Mouse (Mus musculus): ENCODE results near the gene Itga11. TPM values are rescaled to one million over a fixed set of nuclear protein-coding genes. Genes with fewer than 3 reads are reported as not detected.
A peak's percentile ranks its signal among the peaks of the same experiment; 100 is the strongest.

Gene Itga11
- polyA plus RNA-seq, 1 experiment from 2014 or later = 2.5 TPM

DNA sequence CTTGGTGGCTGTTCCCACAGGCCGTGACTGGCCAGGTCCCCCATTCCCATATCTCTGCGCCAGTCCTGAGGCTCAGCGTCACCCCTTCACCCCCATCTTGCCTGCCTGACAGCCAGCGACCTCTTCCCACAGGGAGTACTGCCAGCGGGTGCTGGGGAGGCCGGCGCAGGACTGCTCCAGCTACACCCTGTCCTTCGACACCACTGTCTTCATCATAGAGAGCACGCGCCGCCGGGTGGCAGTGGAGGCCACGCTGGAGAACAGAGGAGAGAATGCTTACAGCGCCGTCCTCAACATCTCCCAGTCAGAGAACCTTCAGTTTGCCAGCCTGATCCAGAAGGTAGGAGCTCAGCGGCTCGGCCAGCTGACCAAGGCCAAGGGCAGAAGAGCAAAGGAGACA, 89.8 kb downstream of the Itga11 start:
- no peaks in the 10 kb centered on the region for H3K4me1 ChIP-seq (ENCODE audit: control insufficient read depth, insufficient read depth, low read length)
- H3K27me3 ChIP-seq (ENCODE audit: control insufficient read depth, insufficient read depth, low read length) = no peaks in the 10 kb centered on the region
- no peaks in the 10 kb centered on the region for H3K9me3 ChIP-seq (replicated peaks; ENCODE audit: control insufficient read depth, low read length)
- 74% methylated on average over 17 of the region's 17 CpGs for WGBS
- H3K4me3 ChIP-seq (ENCODE audit: low read depth, low read length) = no peak overlapping the region
- H3K9ac ChIP-seq (replicated peaks; ENCODE audit: low read length) = no peak overlapping the region
- no peak overlapping the region for H3K27ac ChIP-seq (replicated peaks; ENCODE audit: low read depth, low read length)
- DNase-seq (ENCODE audit: low spot score) (no peak), ATAC-seq (replicated peaks; ENCODE audit: insufficient number of reproducible peaks, low FRiP score, low TSS enrichment, low read depth) (no peak)
- H3K36me3 ChIP-seq (replicated peaks; ENCODE audit: control insufficient read depth, insufficient read depth, low read depth, low read length) = no peaks in the 10 kb centered on the region
- no peak overlapping the region for H3K4me2 ChIP-seq (ENCODE audit: low read depth, low read length)

DNA sequence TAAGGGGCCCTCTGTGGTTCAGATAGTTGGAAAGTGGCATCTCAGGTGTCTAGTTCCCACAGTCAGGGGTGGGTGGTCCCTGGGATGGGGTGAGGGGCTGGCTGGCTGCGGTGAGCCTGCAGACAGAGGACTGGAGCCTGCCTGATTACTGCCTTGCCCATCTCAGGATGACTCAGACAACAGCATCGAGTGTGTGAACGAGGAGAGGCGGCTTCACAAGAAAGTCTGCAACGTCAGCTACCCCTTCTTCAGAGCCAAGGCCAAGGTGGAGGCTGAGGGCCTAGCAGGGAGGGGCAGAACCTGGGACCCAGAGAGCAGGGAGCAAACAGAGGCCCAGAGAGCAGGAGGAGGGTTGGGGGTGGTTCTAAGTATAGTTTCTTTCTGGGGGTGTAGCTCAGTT, 90.7 kb downstream of the Itga11 start:
- Histone ChIP-seq H3K4me3 (ENCODE audit: low read depth, low read length) (no peak overlapping the region), H3K27ac (replicated peaks; ENCODE audit: low read depth, low read length) (no peak overlapping the region), H3K9me3 (replicated peaks; ENCODE audit: control insufficient read depth, low read length) (no peaks in the 10 kb centered on the region), H3K4me2 (ENCODE audit: low read depth, low read length) (no peak overlapping the region), H3K9ac (replicated peaks; ENCODE audit: low read length) (no peak overlapping the region), H3K27me3 (ENCODE audit: control insufficient read depth, insufficient read depth, low read length) (no peaks in the 10 kb centered on the region), H3K4me1 (ENCODE audit: control insufficient read depth, insufficient read depth, low read length) (no peaks in the 10 kb centered on the region), H3K36me3 (replicated peaks; ENCODE audit: control insufficient read depth, insufficient read depth, low read depth, low read length) (no peaks in the 10 kb centered on the region)
- 76% methylated on average over 5 of the region's 5 CpGs for WGBS
- ATAC-seq (replicated peaks; ENCODE audit: insufficient number of reproducible peaks, low FRiP score, low TSS enrichment, low read depth) (no peak), DNase-seq (ENCODE audit: low spot score) (no peak)

DNA sequence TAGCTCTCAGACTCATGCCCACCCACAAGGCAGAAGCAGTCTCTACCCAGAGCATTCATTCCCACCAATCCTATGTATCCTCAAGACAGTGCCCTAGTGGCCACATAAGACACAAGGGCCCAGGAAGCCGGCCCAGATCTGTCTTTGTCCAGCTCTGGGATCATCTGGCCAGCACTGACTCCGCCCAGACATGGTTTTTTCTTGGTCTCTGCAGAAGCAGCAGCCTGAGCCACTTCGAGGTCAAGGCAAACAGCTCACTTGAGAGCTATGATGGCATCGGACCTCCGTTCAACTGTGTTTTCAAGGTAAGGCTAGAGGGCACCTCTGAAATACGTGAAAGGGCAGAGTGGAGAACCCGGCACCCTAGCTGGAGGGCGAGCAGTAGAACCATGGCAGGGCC, 95.1 kb downstream of the Itga11 start:
- Histone ChIP-seq H3K4me1 (ENCODE audit: control insufficient read depth, insufficient read depth, low read length) (no peaks in the 10 kb centered on the region), H3K27ac (replicated peaks; ENCODE audit: low read depth, low read length) (no peak overlapping the region), H3K9me3 (replicated peaks; ENCODE audit: control insufficient read depth, low read length) (no peaks in the 10 kb centered on the region), H3K4me3 (ENCODE audit: low read depth, low read length) (no peak overlapping the region), H3K36me3 (replicated peaks; ENCODE audit: control insufficient read depth, insufficient read depth, low read depth, low read length) (no peaks in the 10 kb centered on the region), H3K4me2 (ENCODE audit: low read depth, low read length) (no peak overlapping the region), H3K9ac (replicated peaks; ENCODE audit: low read length) (no peak overlapping the region), H3K27me3 (ENCODE audit: control insufficient read depth, insufficient read depth, low read length) (no peaks in the 10 kb centered on the region)
- no peak for ATAC-seq (replicated peaks; ENCODE audit: insufficient number of reproducible peaks, low FRiP score, low TSS enrichment, low read depth)
- 79% methylated on average over 8 of the region's 8 CpGs for WGBS
- no peak for DNase-seq (ENCODE audit: low spot score)

DNA sequence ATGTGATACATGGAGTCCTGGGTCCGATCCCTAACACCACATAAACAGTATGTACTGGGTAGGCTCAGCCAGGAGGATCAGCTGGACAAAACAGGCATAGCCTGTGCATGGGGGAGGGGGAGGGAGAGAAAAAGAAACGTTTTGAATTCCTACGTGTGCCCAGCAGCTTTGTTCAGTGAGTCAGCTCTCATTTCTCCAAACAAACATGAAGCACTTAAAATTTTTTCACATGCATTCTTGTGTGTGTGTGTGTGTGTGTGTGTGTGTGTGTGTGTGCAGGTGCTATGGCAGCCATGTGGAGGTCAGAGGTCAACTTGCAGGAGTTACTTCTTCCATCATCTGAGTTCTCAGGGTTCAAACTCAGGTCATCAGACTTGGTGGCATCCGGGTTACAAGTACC, 97.8 kb downstream of the Itga11 start:
- ATAC-seq (replicated peaks; ENCODE audit: insufficient number of reproducible peaks, low FRiP score, low TSS enrichment, low read depth) (no peak), DNase-seq (ENCODE audit: low spot score) (peak; percentile 21)
- no peak overlapping the region for H3K9ac ChIP-seq (replicated peaks; ENCODE audit: low read length)
- no peak overlapping the region for H3K27ac ChIP-seq (replicated peaks; ENCODE audit: low read depth, low read length)
- no peaks in the 10 kb centered on the region for H3K27me3 ChIP-seq (ENCODE audit: control insufficient read depth, insufficient read depth, low read length)
- H3K9me3 ChIP-seq (replicated peaks; ENCODE audit: control insufficient read depth, low read length) = no peaks in the 10 kb centered on the region
- WGBS = 36% methylated on average over 4 of the region's 4 CpGs
- H3K4me3 ChIP-seq (ENCODE audit: low read depth, low read length) = no peak overlapping the region
- no peak overlapping the region for H3K4me2 ChIP-seq (ENCODE audit: low read depth, low read length)
- H3K4me1 ChIP-seq (ENCODE audit: control insufficient read depth, insufficient read depth, low read length) = no peaks in the 10 kb centered on the region
- no peaks in the 10 kb centered on the region for H3K36me3 ChIP-seq (replicated peaks; ENCODE audit: control insufficient read depth, insufficient read depth, low read depth, low read length)

DNA sequence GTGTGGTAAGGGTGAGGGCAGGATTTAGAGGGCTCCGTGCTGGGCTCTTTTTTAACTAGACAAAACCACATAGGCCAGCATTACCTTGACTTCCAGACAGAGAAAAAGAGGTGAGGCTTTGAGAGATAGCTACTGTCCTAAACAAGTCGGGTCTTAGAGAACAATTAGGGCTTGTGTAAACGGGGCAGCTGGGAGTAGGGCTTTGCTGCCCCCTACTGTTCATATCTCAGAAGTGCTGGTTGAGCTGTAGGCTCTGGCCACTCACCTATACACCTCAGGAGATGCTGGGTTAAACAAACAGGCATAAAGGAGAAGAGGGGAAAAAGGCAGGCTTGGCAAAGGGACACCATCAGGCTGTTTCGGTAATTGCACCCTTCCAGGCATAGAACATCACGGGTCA, 99.8 kb downstream of the Itga11 start:
- 7% methylated on average over 5 of the region's 5 CpGs for WGBS
- no peak overlapping the region for H3K9ac ChIP-seq (replicated peaks; ENCODE audit: low read length)
- H3K4me1 ChIP-seq (ENCODE audit: control insufficient read depth, insufficient read depth, low read length) = no peaks in the 10 kb centered on the region
- no peak overlapping the region for H3K4me3 ChIP-seq (ENCODE audit: low read depth, low read length)
- no peaks in the 10 kb centered on the region for H3K27me3 ChIP-seq (ENCODE audit: control insufficient read depth, insufficient read depth, low read length)
- no peak overlapping the region for H3K27ac ChIP-seq (replicated peaks; ENCODE audit: low read depth, low read length)
- H3K9me3 ChIP-seq (replicated peaks; ENCODE audit: control insufficient read depth, low read length) = no peaks in the 10 kb centered on the region
- H3K36me3 ChIP-seq (replicated peaks; ENCODE audit: control insufficient read depth, insufficient read depth, low read depth, low read length) = no peaks in the 10 kb centered on the region
- H3K4me2 ChIP-seq (ENCODE audit: low read depth, low read length) = no peak overlapping the region
- DNase-seq (ENCODE audit: low spot score) (peak; percentile 81), ATAC-seq (replicated peaks; ENCODE audit: insufficient number of reproducible peaks, low FRiP score, low TSS enrichment, low read depth) (peak; percentile 43; the same call in 1 of the 2 replicates)

DNA sequence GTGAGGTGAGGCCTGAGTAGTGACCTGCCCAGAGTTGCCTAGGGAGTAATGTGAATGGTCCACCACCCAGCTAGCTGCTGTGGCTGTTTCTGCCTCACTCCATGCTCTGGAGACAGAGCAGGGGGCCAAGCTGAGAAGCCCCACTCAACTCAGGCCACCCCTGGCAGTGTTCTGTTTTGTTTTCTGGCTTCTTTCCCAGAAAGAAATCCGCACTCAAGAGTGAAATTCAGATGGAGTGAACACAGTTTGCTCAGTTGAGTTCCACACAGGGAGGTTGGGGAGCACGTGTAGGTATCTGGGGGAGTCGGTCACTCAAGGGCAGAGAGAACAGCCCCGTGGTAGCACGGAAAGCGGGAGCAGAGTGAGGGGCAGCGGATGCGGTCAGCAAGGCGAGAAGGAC, 101.1 kb downstream of the Itga11 start:
- Histone ChIP-seq H3K4me3 (ENCODE audit: low read depth, low read length) (no peak overlapping the region), H3K27ac (replicated peaks; ENCODE audit: low read depth, low read length) (no peak overlapping the region), H3K9me3 (replicated peaks; ENCODE audit: control insufficient read depth, low read length) (no peaks in the 10 kb centered on the region), H3K9ac (replicated peaks; ENCODE audit: low read length) (no peak overlapping the region), H3K4me1 (ENCODE audit: control insufficient read depth, insufficient read depth, low read length) (no peaks in the 10 kb centered on the region), H3K27me3 (ENCODE audit: control insufficient read depth, insufficient read depth, low read length) (no peaks in the 10 kb centered on the region), H3K4me2 (ENCODE audit: low read depth, low read length) (no peak overlapping the region), H3K36me3 (replicated peaks; ENCODE audit: control insufficient read depth, insufficient read depth, low read depth, low read length) (no peaks in the 10 kb centered on the region)
- DNase-seq (ENCODE audit: low spot score) (no peak), ATAC-seq (replicated peaks; ENCODE audit: insufficient number of reproducible peaks, low FRiP score, low TSS enrichment, low read depth) (no peak)
- 91% methylated on average over 9 of the region's 9 CpGs for WGBS

DNA sequence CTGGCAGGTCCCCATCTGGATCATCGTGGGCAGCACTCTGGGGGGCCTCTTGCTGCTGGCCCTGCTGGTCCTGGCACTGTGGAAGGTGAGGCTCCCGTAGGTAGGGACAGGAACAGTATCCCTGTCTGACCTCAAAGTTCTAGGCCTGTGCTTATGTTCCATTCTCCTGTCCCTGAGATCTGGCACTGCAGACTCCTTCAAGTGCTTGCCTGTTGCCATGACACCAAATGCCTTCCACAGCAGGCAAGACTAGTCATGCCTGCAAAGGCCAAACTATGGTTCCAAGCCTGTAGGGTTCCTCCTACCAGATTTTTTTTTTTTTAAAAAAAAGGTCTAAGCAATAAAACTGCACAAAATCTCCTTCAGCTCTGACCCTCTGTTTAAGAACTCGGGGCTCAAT, 104.3 kb downstream of the Itga11 start:
- ATAC-seq (replicated peaks; ENCODE audit: insufficient number of reproducible peaks, low FRiP score, low TSS enrichment, low read depth) (no peak), DNase-seq (ENCODE audit: low spot score) (no peak)
- no peaks in the 10 kb centered on the region for H3K27me3 ChIP-seq (ENCODE audit: control insufficient read depth, insufficient read depth, low read length)
- WGBS = 73% methylated on average over 3 of the region's 3 CpGs
- H3K4me3 ChIP-seq (ENCODE audit: low read depth, low read length) = no peak overlapping the region
- H3K4me1 ChIP-seq (ENCODE audit: control insufficient read depth, insufficient read depth, low read length) = no peaks in the 10 kb centered on the region
- H3K27ac ChIP-seq (replicated peaks; ENCODE audit: low read depth, low read length) = no peak overlapping the region
- H3K36me3 ChIP-seq (replicated peaks; ENCODE audit: control insufficient read depth, insufficient read depth, low read depth, low read length) = no peaks in the 10 kb centered on the region
- no peaks in the 10 kb centered on the region for H3K9me3 ChIP-seq (replicated peaks; ENCODE audit: control insufficient read depth, low read length)
- H3K9ac ChIP-seq (replicated peaks; ENCODE audit: low read length) = no peak overlapping the region
- no peak overlapping the region for H3K4me2 ChIP-seq (ENCODE audit: low read depth, low read length)

DNA sequence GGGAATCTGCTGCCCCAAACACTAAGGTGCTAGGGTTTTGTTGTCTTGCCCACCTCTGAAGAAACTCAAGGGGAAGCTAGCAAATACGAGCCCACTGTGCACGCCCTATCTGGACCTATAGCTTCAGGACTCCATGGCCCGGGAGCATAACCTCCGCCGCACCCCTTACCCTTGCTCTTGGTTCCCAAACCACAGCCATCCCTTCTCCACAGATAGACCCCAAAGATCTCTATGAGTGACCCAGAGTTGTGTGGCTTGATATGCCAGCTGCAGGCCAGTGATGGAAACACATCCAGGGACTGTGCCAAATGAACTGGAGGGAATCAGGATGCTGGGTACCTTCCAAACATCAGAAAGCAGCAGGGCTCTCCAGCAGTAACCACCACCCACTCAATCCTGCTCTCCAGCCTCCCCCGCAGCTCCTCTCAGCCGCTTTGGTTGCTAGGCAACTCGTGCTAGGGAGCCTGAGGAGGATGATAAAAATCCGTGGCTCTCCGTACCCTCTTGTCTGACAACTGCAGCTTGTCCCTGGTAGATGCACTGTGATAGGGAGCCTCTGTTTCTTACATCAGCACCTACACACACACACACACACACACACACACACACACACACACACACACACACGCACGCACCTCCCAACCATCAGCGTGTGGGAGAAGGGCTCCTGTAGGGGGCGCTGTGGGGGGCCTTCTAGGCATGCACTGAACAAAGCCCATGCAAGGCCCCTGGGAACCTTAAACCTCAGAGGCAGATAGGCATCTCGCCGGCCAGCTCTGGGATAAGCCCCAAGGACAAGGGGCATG, 105.6 kb downstream of the Itga11 start:
- DNase-seq (ENCODE audit: low spot score) (peak; percentile 40), ATAC-seq (replicated peaks; ENCODE audit: insufficient number of reproducible peaks, low FRiP score, low TSS enrichment, low read depth) (0 out of 2 replicates have a peak, but pooled peaks have one; percentile 9)
- 36% methylated on average over 16 of the region's 16 CpGs for WGBS
- Histone ChIP-seq H3K36me3 (replicated peaks; ENCODE audit: control insufficient read depth, insufficient read depth, low read depth, low read length) (no peaks in the 10 kb centered on the region), H3K4me3 (ENCODE audit: low read depth, low read length) (no peak overlapping the region), H3K9me3 (replicated peaks; ENCODE audit: control insufficient read depth, low read length) (no peaks in the 10 kb centered on the region), H3K27ac (replicated peaks; ENCODE audit: low read depth, low read length) (no peak overlapping the region), H3K27me3 (ENCODE audit: control insufficient read depth, insufficient read depth, low read length) (no peaks in the 10 kb centered on the region), H3K9ac (replicated peaks; ENCODE audit: low read length) (no peak overlapping the region), H3K4me2 (ENCODE audit: low read depth, low read length) (no peak overlapping the region), H3K4me1 (ENCODE audit: control insufficient read depth, insufficient read depth, low read length) (no peaks in the 10 kb centered on the region)

Measured in embryonic facial prominence, embryonic 11.5 days (tissue).